Mouse (Mus musculus) retina, postnatal 1 day (tissue): Measurements from ENCODE around the gene Ccni.

Source experiments
- DNase-seq: peaks from one replicate; pipeline ENCODE4 v3.0.0-alpha.2; 2012

Ccni gene

DNA sequence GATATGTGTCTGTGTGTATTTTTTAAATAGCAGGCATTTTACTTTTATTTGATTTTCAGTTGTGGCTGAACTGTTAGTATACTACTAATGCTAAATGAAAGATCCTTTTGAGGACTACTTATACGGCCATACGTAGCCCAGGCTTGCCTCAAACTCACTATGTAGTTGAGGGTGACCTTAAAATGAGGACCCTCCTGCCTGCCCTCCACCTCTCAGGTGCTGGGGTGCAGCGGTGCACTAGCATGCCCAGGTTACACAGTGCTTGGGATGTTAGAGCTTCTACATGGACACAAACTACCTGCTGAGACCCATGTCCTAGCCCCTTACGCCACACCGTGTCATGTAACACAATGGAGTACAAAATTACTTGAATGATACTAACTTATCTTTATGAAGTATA lies 15.9 kb downstream of the Ccni start:
- DNase-seq: no peak

DNA sequence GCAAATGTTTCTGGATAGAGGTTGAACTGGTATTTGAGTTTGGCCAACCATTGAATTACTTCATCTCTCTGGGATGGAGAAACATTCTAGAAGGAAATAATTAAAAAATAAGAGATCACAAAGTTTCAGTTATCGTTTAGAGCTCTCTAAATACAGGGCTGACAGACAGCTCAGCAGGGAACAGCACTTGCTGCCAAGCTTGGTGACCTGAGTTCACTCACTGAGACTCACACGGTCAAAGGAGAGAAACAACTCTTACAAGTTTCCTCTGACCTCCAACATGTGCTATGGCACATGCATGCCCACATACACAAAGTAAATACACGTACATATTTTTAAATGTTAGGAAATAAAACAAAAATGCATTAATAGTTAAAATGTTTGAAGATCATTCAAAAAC lies 16.7 kb downstream of the Ccni start:
- DNase-seq: no peak

DNA sequence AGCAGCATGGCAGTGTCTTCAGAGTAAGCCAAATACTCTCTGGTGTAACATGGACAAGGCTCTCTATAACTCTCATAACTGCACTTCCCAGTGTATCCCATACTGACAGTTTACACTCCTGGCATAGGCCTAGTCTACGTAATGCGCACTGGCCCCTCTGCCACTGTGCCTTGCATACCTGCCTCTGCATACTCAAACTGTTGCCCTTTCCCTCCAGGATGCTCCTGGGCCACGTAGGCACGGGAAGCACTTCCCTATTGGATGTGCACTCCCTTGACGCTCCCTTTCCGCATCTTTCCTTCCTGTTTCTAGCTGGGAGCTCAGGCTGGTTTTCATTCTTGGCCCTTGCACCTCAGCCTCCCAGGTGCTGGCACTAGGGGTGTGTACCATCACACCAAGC lies 21.7 kb downstream of the Ccni start:
- DNase-seq: no peak

DNA sequence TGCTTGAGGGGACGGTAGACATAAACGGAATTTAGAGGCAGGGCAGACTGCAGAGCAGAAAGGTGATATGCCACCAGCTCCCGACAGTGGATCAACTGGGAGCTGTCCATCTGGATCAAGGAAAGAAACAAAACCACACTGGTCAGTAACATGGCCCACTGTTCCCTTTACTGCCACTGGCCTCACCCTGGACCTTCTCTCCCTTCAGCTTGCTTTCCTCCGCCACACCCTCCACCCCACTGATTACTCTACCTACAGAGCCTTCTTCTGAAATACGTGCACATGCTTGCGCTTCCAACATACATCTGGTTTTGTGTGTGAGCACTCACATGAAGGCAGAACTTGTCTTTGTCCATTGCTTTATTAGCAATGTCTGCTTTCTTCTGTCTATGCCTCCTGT lies 23.0 kb downstream of the Ccni start:
- no peak for DNase-seq

DNA sequence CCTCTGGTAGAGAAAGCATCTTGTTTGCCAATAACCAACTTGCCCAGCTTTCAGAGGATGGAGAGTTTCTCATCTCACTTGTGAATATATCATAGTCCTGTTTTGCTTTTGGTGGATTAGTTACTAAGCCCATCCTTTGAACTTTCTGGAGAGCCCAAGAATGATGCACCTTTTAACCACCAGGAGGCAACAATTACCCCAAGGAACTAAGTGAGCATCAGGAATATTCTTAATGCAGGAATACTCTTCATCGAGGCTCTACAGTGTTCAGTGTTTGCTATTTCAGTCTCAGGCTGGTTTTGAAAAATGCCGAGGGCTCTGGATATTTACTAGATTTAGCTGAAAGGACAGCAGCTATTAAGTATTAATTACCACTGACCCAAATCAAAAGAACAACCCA lies 26.0 kb downstream of the Ccni start:
- DNase-seq: peak; percentile 38

DNA sequence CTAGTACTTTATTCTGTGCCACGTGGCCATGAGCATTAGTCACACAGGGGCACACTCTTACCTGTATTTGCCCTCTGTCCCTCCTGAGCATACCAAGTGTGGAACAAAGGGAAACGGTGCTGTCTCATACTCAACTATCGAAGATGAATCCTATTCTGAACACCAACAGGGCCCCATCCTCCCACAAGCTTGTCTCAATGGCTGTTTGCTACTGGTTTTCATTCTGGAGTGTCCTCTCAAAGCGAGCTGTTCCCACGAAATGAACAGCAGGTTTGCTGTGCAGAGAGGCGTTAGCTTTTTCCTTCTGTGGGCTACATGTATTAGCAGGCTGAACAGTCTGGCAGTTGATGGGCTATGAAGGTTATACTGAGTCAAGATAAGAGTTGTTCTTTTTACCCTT lies 27.7 kb downstream of the Ccni start:
- DNase-seq: no peak

DNA sequence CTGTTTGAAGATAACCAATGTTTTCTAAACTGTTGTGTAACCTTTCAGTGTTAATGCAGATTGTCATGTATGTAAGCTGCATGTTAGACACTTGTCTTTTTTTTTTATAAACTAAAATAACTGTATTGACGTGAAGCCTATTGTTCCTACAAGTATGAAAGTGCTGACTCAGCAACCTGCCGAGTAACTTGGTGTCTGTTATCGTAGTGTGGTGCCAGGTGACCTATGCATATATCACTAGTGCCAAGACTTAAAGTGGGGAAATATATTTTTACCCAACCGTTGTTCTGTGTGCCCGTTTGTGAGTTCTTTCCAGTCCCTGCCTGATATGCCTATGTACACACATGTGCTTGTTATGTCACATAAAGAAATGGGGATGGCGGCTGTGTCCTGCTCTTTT lies 31.6 kb downstream of the Ccni start:
- DNase-seq: no peak

DNA sequence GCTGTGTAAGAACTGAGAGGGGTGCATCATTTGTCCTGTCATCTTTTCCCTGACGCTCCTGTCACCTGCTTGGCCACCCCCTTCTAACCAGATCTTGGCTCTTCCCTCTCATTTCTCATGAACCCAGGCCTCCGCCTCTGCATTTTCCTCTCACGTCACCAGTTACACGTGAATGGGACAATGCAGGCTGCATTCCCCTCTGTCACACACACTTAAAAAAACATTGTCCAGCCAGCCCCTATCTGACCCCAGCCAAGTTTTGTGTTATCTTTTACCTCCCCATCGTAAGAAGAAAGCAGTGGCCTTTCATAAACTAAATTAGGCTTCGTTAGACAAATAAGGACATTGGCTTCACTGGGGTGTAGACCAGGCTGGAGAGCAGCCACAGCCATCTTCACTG lies 33.8 kb downstream of the Ccni start:
- no peak for DNase-seq

DNA sequence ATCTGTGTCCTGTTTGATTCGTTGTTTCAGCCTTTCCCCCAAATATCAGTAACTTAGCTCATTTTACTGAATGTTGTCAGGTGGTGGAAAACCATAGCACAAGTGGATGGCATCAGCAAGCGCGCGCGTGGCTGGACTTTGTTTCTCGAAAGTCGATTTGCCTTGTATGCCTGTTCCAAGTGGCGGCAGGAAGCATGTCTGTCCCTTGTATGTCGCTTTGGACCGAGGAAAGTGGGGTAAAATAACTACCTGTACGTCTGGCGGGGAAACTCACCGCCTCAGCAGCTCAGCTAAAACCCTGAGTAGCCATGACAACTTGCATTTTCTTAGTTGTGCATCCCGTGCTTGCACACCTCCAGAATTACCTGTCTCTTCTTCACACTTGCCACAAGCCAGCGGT lies 34.9 kb downstream of the Ccni start:
- no peak for DNase-seq

DNA sequence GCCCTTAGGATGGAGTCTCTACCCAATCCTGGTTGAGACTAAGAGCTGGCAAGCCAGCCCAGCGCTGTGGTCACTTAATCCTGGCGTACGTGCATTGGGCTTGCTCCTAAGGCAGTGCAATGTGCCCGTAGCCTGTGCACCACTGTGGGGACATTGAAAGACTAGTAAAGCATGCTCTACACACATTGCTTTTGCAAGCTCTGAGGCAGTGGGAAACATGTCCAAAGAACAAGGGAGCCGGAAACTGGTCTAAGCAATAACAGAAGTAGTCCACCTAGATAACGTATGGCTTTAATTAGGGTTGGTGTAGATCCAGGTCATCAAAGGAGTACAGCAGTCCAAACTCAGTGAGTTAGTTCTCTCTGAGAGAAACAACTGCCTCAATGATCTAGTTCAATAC lies 37.6 kb downstream of the Ccni start:
- no peak for DNase-seq

DNA sequence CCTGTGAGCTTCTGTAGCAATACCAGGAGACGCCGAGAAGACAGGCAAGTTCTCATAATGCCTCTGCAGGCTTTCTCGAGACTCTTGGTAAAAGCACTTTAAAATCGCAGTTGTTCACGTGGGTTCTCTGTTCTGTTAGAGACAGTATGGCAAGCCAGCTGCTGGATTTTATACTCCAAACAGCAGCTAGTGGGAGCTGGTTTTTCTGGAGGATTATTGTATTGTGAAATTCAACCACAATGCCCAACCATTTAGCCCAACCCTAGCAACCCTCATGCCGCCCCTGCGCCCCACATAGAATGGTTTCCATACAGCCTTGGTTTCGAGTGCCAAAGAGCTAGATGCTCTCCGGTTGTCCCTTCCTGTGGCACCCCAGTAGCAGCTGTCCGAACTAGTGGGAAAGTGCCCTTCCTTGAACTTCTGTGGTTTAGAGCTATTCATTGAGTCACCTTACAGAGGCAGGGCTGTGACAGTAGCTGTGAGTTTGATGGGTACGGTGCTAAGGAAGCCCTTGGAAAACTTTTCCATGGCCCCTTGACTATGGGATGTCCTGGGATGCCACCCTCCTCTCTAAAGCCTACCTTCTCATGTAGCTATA lies 38.3 kb downstream of the Ccni start:
- DNase-seq: no peak

DNA sequence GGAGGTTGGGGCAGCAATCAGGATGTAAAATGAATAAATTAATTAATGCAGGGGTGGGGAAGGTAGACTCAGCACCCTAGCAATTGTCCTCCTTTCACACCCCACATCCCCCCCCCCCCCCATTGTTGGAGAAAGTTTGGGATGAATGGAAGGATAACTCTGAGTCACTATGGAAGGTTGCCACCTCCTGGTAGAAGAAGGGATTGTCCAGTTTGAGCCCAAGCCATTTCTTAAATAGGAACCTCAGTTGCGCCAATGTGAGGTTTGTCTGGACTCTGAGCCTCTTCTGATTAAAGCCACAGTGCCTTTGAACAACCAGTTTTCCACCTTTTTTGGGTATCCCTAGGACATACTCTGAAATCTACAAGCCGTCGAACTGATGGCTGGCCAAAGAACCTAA lies 42.8 kb downstream of the Ccni start:
- peak; percentile 71 for DNase-seq

DNA sequence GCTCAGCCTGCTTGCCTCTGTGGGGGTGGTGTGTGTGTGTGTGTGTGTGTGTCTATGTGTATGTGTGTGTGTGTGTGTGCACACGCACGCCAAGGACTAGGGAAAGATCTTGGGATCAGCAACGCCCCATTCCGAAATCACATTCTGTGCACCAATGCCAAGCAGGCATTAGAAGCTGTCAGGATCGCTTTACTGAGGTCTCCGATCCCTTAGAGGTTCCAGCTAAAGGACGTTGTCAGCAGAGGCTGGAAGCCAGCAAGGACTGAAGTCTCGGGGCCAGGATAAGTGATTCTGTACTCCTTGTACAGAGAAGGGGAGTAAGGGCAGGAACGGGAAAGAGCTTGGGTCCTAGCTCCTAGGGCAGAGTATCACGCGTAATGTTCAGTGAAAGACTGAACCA lies 51.9 kb downstream of the Ccni start:
- DNase-seq: no peak

DNA sequence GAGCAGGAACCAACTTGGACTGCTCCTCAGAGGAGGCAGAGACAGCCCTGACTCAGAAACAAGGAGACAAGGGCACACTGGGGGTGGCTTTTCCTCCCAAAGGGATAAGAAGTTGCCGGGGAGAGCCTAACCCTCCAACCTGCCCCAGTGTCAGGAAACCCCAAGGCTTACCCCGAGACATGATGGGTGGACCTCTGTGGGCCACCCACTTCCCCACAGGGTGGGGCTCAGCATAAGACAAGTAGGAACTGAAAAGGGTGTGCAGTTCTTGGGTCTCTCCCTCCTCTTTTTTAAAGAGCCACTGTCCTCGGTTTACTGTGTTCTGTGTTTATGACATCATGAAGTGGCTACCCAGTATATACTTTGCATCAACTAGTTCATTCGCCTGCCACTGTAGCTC lies 53.8 kb downstream of the Ccni start:
- no peak for DNase-seq

DNA sequence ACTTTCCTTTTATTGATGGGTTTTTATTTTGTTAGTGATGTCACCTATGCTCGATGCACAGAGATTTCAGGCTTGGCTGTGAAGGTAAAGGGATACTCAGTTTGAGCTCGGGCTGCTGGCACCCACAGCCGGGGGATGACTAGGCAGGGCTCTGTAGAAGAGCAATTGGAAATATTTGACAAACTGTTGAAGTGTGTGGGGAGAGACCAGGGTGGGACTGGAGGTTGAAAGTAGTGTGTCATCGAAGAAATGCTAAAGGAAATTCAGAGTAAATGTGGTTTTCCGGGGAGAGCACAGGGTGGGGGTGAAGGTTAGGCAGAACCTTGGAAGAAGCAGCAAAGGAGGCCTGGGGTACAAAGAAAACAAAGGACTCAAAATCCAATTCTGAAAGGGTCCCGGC lies 54.3 kb downstream of the Ccni start:
- DNase-seq: no peak

DNA sequence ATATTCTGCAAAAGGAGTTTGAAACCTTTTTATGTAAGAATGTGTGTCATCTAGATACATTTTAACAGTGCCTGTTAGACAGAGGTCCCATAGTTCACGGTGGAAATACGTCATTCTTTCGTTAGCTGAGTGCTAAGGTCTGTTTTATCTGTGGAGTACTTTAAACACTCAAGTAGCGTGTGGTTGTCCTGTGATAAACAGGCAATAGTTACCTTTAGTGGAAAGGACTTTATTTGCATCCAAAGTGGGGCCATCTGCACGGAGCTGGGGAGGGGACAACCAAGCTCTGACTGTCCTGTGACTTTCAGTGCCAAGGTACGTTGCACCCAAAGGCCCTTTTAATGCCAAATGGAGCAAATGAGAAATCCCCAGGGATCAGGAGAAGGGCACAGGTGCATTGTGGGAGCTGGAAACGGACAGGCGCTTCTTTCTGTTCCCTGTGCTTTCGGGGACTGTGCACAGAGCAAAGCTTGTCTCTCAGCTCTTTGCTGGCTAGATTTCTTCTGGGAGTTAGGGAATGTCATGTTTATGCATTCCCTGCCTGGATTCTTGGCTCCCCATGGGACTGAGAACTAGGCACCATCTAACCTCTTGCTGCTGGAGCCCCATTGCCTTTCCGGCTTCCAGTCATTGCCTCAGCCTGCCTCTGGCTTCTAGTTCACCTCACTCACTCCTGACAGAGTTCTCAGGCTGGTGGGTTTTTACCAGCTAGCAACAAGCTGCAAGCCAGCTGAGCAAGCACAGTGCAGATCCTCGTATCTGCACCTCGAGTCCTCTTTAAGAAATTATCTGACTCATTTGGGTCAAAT lies 56.1 kb downstream of the Ccni start:
- no peak for DNase-seq

DNA sequence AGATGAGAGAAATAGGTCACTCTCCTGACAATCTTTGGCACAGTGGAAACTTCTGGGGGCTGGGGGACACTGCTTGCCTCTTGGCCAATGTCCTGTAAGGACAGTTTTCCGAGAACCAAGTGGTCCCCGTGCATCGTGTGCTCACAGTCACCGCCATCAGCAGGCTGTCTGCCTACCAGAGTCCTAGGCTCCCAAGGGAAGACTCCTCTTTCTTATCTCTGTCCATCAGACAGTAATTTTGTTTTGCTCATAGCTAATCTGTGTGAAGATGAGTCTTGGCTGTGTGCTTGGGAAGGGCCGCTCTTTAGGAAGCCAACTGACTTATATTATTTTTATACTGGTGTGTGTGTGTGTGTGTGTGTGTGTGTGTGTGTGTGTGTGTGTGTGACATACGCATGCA lies 60.8 kb downstream of the Ccni start:
- no peak for DNase-seq

DNA sequence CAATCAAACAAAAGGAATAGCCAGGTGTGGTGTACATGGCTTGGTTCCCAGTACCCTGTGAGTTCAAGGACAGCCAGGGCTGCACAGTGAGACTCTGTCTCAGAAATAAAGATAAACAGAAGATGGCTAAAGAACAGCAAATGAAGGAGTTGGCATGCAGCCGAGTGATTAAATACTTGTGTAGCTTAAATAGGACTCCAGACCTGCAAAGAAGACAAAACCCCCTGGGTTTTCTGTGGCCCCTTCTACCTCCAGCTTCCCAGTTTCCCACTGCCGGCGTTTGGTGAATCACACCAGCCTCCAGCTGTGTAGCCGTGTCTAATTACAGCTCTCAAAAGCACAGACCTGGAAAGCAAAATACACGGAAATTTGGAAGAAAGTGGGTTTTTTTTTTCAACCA lies 61.4 kb downstream of the Ccni start:
- no peak for DNase-seq

DNA sequence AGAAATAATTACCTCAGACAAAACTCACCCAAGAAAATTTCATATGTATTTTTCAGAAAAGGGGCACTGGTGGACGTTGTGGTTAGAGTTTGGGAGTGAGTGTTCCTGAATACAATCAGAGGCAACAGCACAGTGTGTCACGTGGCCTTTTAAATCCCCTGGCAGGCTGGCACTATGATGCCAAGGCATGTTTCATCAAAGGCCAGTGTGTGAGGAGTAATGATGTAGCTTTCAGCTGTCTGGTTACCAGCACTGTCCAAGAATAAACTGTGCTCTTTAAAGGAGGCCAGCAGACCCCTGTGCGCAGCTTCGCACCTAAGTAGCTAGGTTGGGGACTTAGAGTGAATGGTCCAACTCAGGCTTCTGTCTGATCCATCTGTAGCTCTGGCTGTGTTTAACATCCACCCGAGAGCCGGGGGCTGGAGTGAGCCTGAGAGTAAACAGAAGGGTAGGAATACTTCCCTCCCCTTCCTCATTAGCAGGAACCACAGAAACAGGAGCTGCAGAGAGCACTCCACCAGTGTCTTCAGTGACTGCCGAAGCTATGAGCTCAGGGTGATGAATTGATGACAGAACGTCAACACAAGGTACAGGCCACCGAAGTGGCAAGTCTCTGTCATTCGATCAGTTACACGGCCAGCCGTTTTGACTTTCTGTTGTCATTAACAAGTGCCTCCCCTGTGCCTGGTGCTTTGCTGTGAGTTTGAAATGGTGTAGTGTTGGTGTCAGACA lies 62.8 kb downstream of the Ccni start:
- no peak for DNase-seq

DNA sequence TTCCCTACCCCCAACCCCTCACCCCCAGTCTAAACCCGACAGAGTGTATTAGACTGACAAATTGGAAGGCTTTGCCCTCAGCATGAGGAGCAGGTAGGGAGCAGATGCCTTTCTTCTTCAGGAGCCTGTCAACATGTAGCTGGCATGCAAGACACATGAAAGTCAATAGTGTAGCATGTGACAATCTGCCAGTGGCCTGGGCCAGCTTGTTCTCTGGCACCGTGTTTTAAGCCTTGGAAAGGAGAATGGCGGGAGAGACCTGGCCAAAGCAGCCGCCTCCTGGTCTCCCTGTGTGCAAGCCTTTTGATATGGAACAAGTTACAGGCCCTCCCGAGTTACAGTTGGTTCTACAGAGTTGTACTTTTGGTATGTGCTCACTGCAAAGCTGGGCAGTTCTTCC lies 65.5 kb downstream of the Ccni start:
- DNase-seq: no peak

DNA sequence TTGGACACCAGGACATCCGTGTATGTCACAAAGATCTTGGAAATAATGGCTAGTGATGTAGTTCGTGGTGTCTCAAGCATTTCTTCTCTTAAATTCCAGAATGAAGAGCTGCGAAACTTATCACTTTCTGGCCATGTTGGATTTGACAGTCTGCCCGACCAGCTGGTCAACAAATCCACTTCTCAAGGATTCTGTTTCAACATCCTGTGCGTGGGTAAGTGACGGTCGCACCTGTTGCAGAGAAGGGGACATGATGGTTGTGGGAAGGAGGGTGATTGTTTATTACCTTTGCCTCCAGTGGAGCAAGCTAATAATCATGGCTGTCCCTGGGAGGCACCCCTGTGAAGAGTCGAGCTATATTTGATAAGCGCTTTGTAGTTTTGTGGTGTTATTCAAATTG lies 66.9 kb downstream of the Ccni start:
- DNase-seq: no peak

DNA sequence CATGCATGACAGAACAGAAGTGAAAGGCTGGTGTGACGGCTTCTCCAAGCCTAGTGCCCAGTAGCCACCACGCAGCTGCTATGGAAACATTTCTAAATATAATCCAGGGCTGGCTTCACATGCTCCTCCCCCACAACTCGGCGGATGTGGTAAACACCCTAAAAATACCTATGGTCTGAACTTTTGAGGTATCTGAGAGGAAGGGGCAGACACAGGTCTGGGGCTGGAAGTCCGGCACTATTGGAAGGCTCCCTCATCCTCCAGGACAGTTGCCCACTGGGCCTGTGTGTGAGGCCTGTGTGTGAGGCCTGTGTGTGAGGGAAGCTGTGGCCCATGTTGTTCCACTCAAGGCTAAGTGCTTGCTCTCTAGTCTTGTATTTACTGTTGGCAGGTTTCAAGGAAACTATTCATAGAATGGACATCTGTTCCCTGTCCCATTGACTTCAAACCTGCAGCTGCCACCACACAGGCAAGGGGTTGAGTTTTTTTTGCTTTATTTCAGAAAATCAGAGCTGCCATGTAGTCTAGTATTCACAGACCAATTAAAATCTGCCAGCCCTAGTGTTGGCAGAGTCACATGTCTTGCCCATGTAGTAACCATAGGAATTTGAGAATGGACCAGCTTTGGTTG lies 69.2 kb downstream of the Ccni start:
- DNase-seq: no peak

DNA sequence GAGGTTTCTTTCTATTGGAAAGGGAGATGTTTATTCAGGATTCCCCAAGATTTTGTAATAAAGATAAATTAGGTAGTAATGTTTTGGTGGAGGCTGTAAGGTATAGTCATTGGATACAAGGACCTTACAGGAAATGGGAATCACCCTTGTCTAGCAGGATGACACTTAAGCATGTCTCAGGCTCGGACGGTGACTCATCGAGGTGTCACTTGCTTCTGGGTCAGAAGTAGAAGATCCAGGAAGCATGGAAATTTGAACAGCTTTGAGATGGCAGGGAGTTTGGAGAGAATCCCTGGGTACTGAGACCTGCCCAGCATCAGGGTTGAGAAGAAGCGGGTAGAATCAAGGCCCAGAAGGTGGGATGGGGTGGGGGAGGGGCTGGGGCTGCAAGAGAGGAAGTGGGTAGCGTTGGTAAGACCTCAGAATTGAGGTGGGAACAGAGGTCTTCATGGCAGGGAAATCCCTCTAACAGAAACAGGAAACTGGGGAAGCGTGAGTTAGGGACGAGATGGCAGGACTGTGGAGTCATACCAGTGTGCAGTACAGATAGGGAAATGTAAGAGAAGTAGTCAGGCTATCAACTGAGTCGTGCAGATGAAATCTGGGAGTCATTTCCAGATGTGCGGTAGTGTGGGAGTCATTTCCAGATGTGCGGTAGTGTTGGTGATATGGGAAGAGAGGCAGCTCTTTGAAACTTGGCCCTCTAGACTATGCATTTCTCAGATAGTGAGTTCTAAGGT lies 70.8 kb downstream of the Ccni start:
- DNase-seq: no peak
